Mouse (Mus musculus) spleen, adult 2 months (tissue): Measurements from ENCODE around the gene Ptk7.

ENCODE experiments used
- CTCF ChIP-seq: fragments of 200-500 bp; IDR thresholded peaks from 2 replicates; pipeline ENCODE4 v1.5.1; 2011; ENCODE audit warnings: mild to moderate bottlenecking, inconsistent platforms; ENCODE audit not compliant: insufficient read depth, insufficient read length, insufficient replicate concordance; ENCODE audit errors: extremely low read depth
- POLR2A ChIP-seq: fragments of 200-500 bp; IDR thresholded peaks from 2 replicates; pipeline ENCODE4 v1.6.1; 2011; ENCODE audit warnings: low read depth, low read length, inconsistent platforms

- TF ChIP-seq CTCF (no peak), POLR2A (no peak)
Measured at GRCm38 (mm10) chr17:46617799-46618198, 11.5 kb downstream of the Ptk7 start.
